Mouse (Mus musculus) spleen, adult 2 months (tissue): ENCODE results near the gene Cep72.
"Not testable (repeated sequence)": the region's sequence is repeated elsewhere in the genome, so short reads cannot be mapped to it uniquely, and the experiment has no call there.

Experiments
- CTCF ChIP-seq: fragments of 200-500 bp; IDR thresholded peaks from 2 replicates; pipeline ENCODE4 v1.5.1; 2011; ENCODE audit warnings: mild to moderate bottlenecking, inconsistent platforms; ENCODE audit not compliant: insufficient read depth, insufficient read length, insufficient replicate concordance; ENCODE audit errors: extremely low read depth
- POLR2A ChIP-seq: fragments of 200-500 bp; IDR thresholded peaks from 2 replicates; pipeline ENCODE4 v1.6.1; 2011; ENCODE audit warnings: low read depth, low read length, inconsistent platforms

DNA sequence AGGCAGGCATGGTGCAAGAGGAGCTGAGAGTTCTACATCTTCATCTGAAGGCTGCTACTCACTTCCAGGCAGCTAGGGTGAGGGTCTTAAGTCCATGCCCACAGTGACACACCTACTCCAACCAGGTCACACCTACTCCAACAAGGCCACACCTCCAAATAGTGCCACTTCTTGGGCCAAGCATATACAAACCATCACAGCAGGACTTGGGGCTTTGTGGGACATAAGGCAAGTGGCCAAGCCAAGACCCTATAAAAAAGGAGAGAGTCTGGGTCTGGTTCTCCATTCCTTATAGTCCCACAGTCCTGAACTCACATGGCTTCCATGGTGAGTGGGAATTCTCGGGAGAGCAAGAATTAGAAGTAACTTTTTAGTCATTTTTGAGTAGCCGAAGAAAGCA is 53.9 kb downstream of the Cep72 start:
- not testable (repeated sequence) for TF ChIP-seq POLR2A, CTCF
